Mouse (Mus musculus): Measurements from ENCODE around the gene Tpx2. TPM values are rescaled to one million over a fixed set of nuclear protein-coding genes. Genes with fewer than 3 reads are reported as not detected.

Tpx2 gene
- polyA plus RNA-seq, 1 experiment, result 10.4 TPM

DNA sequence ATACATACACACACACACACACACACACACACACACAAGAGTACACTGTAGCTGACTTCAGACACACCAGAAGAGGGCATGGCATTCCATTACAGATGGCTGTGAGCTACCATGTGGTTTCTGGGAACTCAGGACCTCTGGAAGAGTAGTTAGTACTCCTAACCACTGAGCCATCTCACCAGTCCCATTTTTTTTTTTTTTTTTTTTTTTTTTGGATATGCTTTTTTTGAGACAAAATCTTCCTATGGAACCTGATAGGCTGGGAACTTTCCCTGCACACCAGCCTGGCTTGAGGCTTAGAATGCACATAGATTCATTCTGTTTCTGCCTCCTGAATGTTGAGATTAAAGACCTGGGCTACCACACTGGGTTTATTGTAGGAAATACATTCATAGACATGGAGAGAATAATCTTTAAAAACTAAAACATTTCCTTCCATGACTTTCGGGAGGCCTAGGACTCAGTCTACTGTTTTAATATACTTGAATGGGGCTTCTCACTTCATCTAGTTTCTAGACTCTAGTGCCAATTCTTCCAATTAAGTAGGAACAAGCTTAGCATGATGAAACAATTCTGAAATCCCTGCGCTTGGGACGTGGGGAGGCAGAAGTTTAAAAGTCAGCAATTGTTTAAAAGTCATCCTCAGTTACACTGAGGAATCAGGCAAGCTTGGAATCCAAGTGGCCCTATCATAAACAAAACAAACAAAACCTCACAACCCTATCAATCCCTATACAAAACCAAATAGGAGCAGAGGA is 528 bp upstream of the Tpx2 start:
- Histone ChIP-seq H3K36me3 (replicated peaks; ENCODE audit: low read length) (peaks cover 12% of the 10 kb centered on the region), H3K4me3 (replicated peaks) (peak overlapping the region; percentile 97), H3K27me3 (replicated peaks) (no peaks in the 10 kb centered on the region), H3K9me3 (no peaks in the 10 kb centered on the region), H3K4me1 (peaks cover 40% of the 10 kb centered on the region)
- TF ChIP-seq GATA1 (IDR thresholded peaks at IDR 0.05; ENCODE audit: borderline replicate concordance, low read length), result no peak
- no peak for TF ChIP-seq FLI1 (IDR thresholded peaks at IDR 0.05; ENCODE audit: low read length)

DNA sequence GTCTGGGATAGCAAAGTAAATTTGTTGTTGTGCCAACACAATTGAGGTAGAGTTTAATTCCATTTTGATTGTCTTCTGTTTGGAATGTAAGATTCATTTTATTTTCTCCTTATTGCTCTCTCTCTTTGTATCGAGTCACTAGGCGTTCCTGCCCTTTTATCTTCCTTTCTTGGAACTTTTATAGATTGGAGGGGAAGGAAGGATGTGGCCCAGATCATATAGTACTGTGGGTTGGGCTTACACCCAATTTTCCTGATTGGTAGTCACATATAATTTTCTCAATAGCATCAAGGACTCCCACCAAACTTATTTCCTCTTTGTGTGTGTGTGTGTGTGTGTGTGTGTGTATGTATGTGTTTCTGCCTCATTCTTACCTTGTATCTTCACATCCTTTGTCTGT is 702 bp downstream of the Tpx2 start:
- peaks cover 51% of the 10 kb centered on the region for H3K4me1 ChIP-seq
- no peaks in the 10 kb centered on the region for H3K27me3 ChIP-seq (replicated peaks)
- no peak for TF ChIP-seq FLI1 (IDR thresholded peaks at IDR 0.05; ENCODE audit: low read length)
- no peak for TF ChIP-seq GATA1 (IDR thresholded peaks at IDR 0.05; ENCODE audit: borderline replicate concordance, low read length)
- no peaks in the 10 kb centered on the region for H3K9me3 ChIP-seq
- H3K36me3 ChIP-seq (replicated peaks; ENCODE audit: low read length), result peaks cover 23% of the 10 kb centered on the region
- H3K4me3 ChIP-seq (replicated peaks), result peak overlapping the region; percentile 97

DNA sequence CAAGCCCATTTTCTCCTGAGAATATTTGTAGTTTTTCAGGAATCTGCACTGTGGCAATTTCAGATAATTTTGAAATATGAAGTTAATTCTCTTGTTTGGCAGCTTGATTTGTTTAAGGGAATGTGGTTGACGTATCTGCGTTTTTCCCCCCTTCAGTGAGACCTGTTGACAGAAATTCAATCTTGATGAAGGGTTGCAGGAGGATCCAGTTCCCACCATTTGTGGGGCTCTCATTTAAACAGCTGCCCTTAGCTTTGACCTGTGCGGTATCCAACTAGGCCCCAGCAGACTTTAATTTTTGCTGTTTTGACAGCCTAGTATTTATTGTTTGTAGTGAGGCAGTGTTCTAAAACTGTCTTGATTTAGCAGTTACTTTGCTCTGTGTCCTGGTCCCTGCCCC is 11.7 kb downstream of the Tpx2 start:
- Histone ChIP-seq H3K4me3 (replicated peaks) (no peak overlapping the region), H3K36me3 (replicated peaks; ENCODE audit: low read length) (peaks cover 76% of the 10 kb centered on the region), H3K27me3 (replicated peaks) (no peaks in the 10 kb centered on the region), H3K9me3 (no peaks in the 10 kb centered on the region), H3K4me1 (peaks cover 16% of the 10 kb centered on the region)
- TF ChIP-seq FLI1 (IDR thresholded peaks at IDR 0.05; ENCODE audit: low read length) (no peak), GATA1 (IDR thresholded peaks at IDR 0.05; ENCODE audit: borderline replicate concordance, low read length) (no peak)

DNA sequence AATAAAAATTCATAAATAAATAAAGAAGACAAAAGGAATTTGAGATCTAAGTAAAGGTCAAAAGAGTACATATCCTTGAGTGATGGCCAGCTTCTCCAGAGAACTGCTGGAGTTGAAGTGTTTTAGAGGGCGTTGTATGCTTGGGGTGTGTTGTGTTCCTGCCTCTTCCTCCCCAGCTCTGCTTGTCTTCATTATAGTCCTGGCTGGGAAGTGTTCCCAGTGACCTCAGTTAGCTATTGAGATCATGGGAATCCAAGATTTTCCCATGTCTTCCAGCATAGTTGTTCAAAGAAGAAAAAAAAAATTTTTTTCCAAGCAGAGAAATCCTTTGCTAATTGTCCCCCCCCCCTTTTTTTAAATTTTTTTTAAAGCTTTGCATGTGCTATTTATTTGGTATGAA is 14.1 kb downstream of the Tpx2 start:
- no peaks in the 10 kb centered on the region for H3K27me3 ChIP-seq (replicated peaks)
- no peaks in the 10 kb centered on the region for H3K9me3 ChIP-seq
- H3K4me1 ChIP-seq, result peaks cover 19% of the 10 kb centered on the region
- H3K36me3 ChIP-seq (replicated peaks; ENCODE audit: low read length), result peaks cover 77% of the 10 kb centered on the region
- no peak for TF ChIP-seq FLI1 (IDR thresholded peaks at IDR 0.05; ENCODE audit: low read length)
- no peak for TF ChIP-seq GATA1 (IDR thresholded peaks at IDR 0.05; ENCODE audit: borderline replicate concordance, low read length)
- no peak overlapping the region for H3K4me3 ChIP-seq (replicated peaks)

DNA sequence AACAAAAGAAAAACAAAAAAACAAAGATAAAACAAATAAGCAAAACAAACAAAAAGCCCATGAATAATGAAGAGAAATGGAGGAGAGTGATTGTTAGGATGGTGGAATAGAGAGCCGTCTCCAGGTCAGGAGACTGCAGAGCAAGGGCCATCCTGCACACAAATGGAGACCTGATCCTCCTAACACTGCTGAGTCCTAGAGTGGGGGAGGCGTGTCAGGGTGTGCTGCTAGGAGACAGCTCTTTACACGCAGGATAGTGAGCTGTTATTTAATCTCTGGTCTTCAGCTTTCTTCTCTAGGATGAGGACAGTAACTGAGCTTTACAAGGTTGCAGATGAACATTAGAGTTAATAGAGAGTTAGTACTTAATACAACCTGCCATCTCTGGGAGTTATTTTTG is 14.9 kb downstream of the Tpx2 start:
- Histone ChIP-seq H3K27me3 (replicated peaks) (no peaks in the 10 kb centered on the region), H3K36me3 (replicated peaks; ENCODE audit: low read length) (peaks cover 77% of the 10 kb centered on the region), H3K4me3 (replicated peaks) (no peak overlapping the region), H3K9me3 (no peaks in the 10 kb centered on the region), H3K4me1 (peaks cover 19% of the 10 kb centered on the region)
- no peak for TF ChIP-seq GATA1 (IDR thresholded peaks at IDR 0.05; ENCODE audit: borderline replicate concordance, low read length)
- TF ChIP-seq FLI1 (IDR thresholded peaks at IDR 0.05; ENCODE audit: low read length), result no peak

DNA sequence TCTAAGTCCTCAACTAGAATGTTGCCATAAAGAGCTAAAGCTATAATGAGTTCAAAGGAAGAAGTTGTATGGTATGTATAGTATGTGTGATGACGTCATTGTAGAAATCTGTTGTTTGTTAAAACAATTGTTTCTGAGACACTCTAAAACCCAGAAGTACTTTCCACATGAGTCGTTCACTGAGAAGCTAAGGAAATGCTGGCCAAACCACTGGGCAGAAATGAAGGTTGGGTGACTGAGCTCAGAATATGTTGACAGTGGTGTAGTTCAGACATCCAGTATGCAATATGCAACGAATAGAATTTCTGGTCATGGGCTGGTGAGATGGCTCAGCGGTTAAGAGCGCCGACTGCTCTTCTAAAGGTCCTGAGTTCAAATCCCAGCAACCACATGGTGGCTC is 15.6 kb downstream of the Tpx2 start:
- H3K4me3 ChIP-seq (replicated peaks), result no peak overlapping the region
- H3K36me3 ChIP-seq (replicated peaks; ENCODE audit: low read length), result peaks cover 74% of the 10 kb centered on the region
- no peaks in the 10 kb centered on the region for H3K27me3 ChIP-seq (replicated peaks)
- no peaks in the 10 kb centered on the region for H3K9me3 ChIP-seq
- TF ChIP-seq GATA1 (IDR thresholded peaks at IDR 0.05; ENCODE audit: borderline replicate concordance, low read length), result no peak
- TF ChIP-seq FLI1 (IDR thresholded peaks at IDR 0.05; ENCODE audit: low read length), result no peak
- peaks cover 16% of the 10 kb centered on the region for H3K4me1 ChIP-seq

DNA sequence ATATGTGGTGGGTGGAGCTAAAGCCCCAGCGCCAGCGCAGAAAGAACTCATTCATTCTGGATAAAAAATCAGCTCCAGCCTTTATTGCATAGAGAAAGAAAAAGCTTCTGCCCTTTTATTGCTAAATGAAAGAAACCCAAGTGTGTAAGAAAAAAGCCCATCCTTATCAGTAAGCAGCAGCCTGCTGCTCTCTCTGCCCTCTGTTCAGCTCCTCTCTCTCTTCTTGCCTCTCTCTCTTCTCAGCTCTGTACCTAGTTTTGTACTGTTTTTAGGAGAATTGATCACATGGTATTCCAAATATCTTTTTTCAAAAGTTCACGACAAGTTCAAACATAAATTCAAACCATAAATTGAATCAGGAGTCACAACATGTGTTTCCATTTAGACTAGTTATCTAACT is 30.5 kb downstream of the Tpx2 start:
- Histone ChIP-seq H3K4me1 (no peaks in the 10 kb centered on the region), H3K9me3 (no peaks in the 10 kb centered on the region), H3K36me3 (replicated peaks; ENCODE audit: low read length) (peaks cover 95% of the 10 kb centered on the region), H3K4me3 (replicated peaks) (no peak overlapping the region), H3K27me3 (replicated peaks) (no peaks in the 10 kb centered on the region)
- TF ChIP-seq FLI1 (IDR thresholded peaks at IDR 0.05; ENCODE audit: low read length) (no peak), GATA1 (IDR thresholded peaks at IDR 0.05; ENCODE audit: borderline replicate concordance, low read length) (no peak)

DNA sequence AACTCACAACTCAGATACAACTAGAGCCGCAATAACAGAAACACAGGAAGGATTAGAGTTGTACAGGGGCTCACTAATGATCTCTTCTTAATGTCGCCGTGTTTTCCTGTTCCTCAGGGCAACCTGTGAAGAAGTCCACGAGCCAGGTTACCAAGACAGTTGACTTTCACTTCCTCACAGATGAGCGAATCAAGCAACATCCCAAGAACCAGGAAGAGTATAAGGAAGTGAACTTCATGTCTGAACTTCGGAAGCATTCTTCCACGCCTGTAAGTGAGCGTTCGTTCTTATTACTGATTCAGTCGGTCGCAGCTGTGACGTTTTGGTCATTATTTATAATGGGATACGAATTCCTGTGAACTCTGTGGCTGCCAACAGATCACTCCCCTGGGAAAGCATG is 33.1 kb downstream of the Tpx2 start:
- H3K4me3 ChIP-seq (replicated peaks), result no peak overlapping the region
- no peaks in the 10 kb centered on the region for H3K4me1 ChIP-seq
- TF ChIP-seq GATA1 (IDR thresholded peaks at IDR 0.05; ENCODE audit: borderline replicate concordance, low read length) (no peak), FLI1 (IDR thresholded peaks at IDR 0.05; ENCODE audit: low read length) (no peak)
- no peaks in the 10 kb centered on the region for H3K9me3 ChIP-seq
- no peaks in the 10 kb centered on the region for H3K27me3 ChIP-seq (replicated peaks)
- peaks cover 95% of the 10 kb centered on the region for H3K36me3 ChIP-seq (replicated peaks; ENCODE audit: low read length)

DNA sequence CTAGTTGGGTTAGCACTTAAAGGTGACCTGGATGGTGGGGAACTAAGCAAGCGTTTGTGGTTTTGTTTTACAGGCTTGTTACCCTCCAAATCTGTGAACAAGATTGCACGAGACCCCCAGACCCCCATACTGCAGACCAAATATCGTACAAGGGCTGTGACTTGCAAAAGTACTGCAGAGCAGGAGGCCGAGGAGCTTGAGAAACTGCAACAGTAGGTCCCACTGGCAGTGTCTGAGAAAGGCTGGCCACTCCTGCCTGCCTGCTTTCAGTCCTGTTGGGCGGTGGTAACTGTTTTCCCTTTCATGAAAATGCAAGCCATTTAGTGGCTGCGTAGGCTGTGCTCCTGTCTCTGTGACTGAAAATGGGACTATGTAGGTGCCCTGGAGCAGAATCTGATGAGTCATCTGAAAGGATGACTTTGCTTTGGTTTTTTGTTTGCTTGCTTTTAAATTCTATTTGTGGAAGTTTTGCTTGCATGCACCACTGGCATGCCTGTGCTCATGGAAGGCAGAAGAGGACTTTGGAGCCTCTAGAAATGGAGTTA is 36.4 kb downstream of the Tpx2 start:
- Histone ChIP-seq H3K4me3 (replicated peaks) (no peak overlapping the region), H3K36me3 (replicated peaks; ENCODE audit: low read length) (peaks cover 97% of the 10 kb centered on the region)
- TF ChIP-seq GATA1 (IDR thresholded peaks at IDR 0.05; ENCODE audit: borderline replicate concordance, low read length) (no peak), FLI1 (IDR thresholded peaks at IDR 0.05; ENCODE audit: low read length) (no peak)

DNA sequence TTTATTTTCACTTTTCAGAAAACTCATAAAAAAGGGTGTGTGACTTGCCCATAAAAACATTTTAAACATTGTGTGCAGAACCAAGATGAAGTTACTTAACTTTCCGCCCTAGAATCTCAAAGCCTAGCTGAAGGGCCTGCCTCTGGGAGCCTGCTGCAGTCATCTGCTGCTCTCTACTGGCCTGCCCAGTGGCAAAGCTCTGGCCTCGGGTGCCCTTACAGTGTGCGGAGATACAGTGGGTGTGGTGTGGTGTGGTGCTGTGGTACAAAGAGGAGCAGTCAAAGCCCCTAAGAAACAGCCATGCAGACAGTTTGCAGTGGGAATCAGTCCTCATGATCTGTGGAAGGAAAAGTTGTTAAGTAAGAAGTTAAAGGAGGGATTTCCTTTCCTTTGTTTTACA is 39.5 kb downstream of the Tpx2 start:
- Histone ChIP-seq H3K36me3 (replicated peaks; ENCODE audit: low read length) (peaks cover 95% of the 10 kb centered on the region), H3K9me3 (no peaks in the 10 kb centered on the region), H3K4me3 (replicated peaks) (no peak overlapping the region), H3K27me3 (replicated peaks) (no peaks in the 10 kb centered on the region), H3K4me1 (no peaks in the 10 kb centered on the region)
- TF ChIP-seq FLI1 (IDR thresholded peaks at IDR 0.05; ENCODE audit: low read length) (no peak), GATA1 (IDR thresholded peaks at IDR 0.05; ENCODE audit: borderline replicate concordance, low read length) (no peak)

More for the DNA sequence above, 36.4 kb downstream of the Tpx2 start:
- H3K4me1 ChIP-seq, result no peaks in the 10 kb centered on the region
- H3K9me3 ChIP-seq, result no peaks in the 10 kb centered on the region
- no peaks in the 10 kb centered on the region for H3K27me3 ChIP-seq (replicated peaks)

All from megakaryocyte, embryonic 14.5 days (primary cell).